Mouse (Mus musculus) neural tube, embryonic 12.5 days (tissue): ENCODE data around the gene Mat1a. TPM values are rescaled to one million over a fixed set of nuclear protein-coding genes. Genes with fewer than 3 reads are reported as not detected.

ENCODE experiments used
- ATAC-seq: fragments of 200-750 bp; cut with Nextera tagmentation; 2 replicates; pipeline ENCODE4 v1.8.0; 2017; ENCODE audit warnings: low read depth, mild to moderate bottlenecking, moderate TSS enrichment, moderate library complexity; ENCODE audit not compliant: low FRiP score
- H3K27ac ChIP-seq: fragments of 300-500 bp; sonication (generic); 2 replicates; pipeline ENCODE4 v1.5.1; 2016
- H3K27me3 ChIP-seq: fragments of 300-500 bp; sonication (generic); replicated peaks from 2 replicates; pipeline ENCODE4 v1.6.1; 2016; ENCODE audit warnings: mild to moderate bottlenecking
- H3K36me3 ChIP-seq: fragments of 300-500 bp; sonication (generic); 2 replicates; pipeline ENCODE4 v1.6.1; 2016; ENCODE audit warnings: mild to moderate bottlenecking
- H3K4me1 ChIP-seq: fragments of 300-500 bp; sonication (generic); 2 replicates; pipeline ENCODE4 v1.6.1; 2016
- H3K4me2 ChIP-seq: fragments of 300-500 bp; sonication (generic); replicated peaks from 2 replicates; pipeline ENCODE4 v1.6.1; 2016; ENCODE audit warnings: mild to moderate bottlenecking
- H3K4me3 ChIP-seq: fragments of 300-500 bp; sonication (generic); 2 replicates; pipeline ENCODE4 v1.5.1; 2016
- H3K9ac ChIP-seq: fragments of 300-500 bp; sonication (generic); 2 replicates; pipeline ENCODE4 v1.6.1; 2016; ENCODE audit warnings: mild to moderate bottlenecking
- H3K9me3 ChIP-seq: fragments of 300-500 bp; sonication (generic); 2 replicates; pipeline ENCODE4 v1.6.1; 2016; ENCODE audit warnings: mild to moderate bottlenecking
- WGBS: fragments of 180-500 bp; shearing (Covaris S2); methylation state at CpG from one replicate; pipeline ENCODE4 v1.1.7; 2016; 5-methylcytosine and 5-hydroxymethylcytosine counted together
- polyA plus RNA-seq: library from polyadenylated mRNA; unstranded; fragments of >200 nt; fragmentation: Nextera tagmentation; extraction: Ambion mirVana; gene quantifications from 2 replicates; pipeline ENCODE4 v1.2.1, GENCODE M21; 2016

Mat1a gene
- not detected in 2 replicates for polyA plus RNA-seq

DNA sequence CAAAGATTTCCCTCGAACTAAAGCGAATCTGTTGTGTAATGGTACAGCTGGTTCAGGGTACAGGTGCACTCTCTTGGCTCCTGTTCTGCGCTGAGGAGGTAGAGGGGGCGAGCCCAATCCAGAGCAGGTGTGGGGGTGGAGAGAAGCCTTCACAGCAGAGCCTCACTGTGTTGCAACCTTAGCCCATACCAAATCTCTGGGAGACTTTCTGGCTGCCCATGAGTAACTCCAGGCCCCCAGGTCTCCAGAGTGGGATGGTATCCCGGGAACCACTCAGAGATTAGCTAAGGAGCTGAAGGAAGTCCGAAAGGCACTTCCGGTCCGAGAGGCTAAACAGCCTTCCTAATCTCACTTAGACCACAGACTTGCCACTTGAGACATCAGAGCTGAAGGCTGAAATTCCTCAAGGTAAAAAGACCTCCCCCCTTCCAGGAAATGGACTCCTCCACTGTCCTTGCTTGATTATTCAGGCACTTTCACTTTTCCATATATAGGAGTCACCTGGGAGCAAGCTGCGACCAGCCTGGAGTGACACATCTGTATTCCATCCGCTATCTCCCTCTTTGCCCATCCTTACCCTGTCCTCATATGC, at the start of gene Mat1a:
Mat1a (plus strand) TSS at position 183 of the 592 bp plus-strand sequence.
- Histone ChIP-seq H3K4me3 (no peak within 1 kb of the TSS), H3K27ac (no peak within 1 kb of the TSS), H3K36me3 (no peaks in the 10 kb centered on the region), H3K4me1 (no peaks in the 10 kb centered on the region), H3K9me3 (no peaks in the 10 kb centered on the region), H3K4me2 (no peak within 1 kb of the TSS), H3K9ac (no peak within 1 kb of the TSS), H3K27me3 (no peaks in the 10 kb centered on the region)
- no peak for ATAC-seq
- 79% methylated on average over 10 of the region's 10 CpGs for WGBS

- no peaks in the 10 kb centered on the region for H3K27me3 ChIP-seq
- no peak for ATAC-seq
- no peak overlapping the region for H3K9ac ChIP-seq
- no peak overlapping the region for H3K4me3 ChIP-seq
- H3K27ac ChIP-seq: no peak overlapping the region
- H3K4me2 ChIP-seq: no peak overlapping the region
- H3K4me1 ChIP-seq: no peaks in the 10 kb centered on the region
- no peaks in the 10 kb centered on the region for H3K36me3 ChIP-seq
- WGBS: 57% methylated on average over 2 of the region's 2 CpGs
- H3K9me3 ChIP-seq: no peaks in the 10 kb centered on the region
These were observed 39.7 kb upstream of the Mat1a start for GRCm38 (mm10) chr14:41065168-41065567.

GRCm38 (mm10) chr14:41066416-41066815, 38.4 kb upstream of the Mat1a start:
- Histone ChIP-seq H3K9me3 (no peaks in the 10 kb centered on the region), H3K27ac (no peak overlapping the region), H3K9ac (no peak overlapping the region), H3K27me3 (no peaks in the 10 kb centered on the region), H3K4me2 (no peak overlapping the region), H3K4me1 (no peaks in the 10 kb centered on the region), H3K4me3 (no peak overlapping the region), H3K36me3 (no peaks in the 10 kb centered on the region)
- no peak for ATAC-seq
- WGBS: 7% methylated on average over 1 of the region's 1 CpGs

- no peak for ATAC-seq
- H3K4me2 ChIP-seq: no peak within 1 kb of the TSS
- H3K36me3 ChIP-seq: no peaks in the 10 kb centered on the region
- no peaks in the 10 kb centered on the region for H3K27me3 ChIP-seq
- no peak within 1 kb of the TSS for H3K9ac ChIP-seq
- H3K27ac ChIP-seq: no peak within 1 kb of the TSS
- peaks cover 5% of the 10 kb centered on the region; the same call in 1 of the 2 replicates for H3K4me1 ChIP-seq
- H3K9me3 ChIP-seq: no peaks in the 10 kb centered on the region
- no peak within 1 kb of the TSS for H3K4me3 ChIP-seq
These were observed 35.7 kb upstream of the Mat1a start, which contains the start of gene Dydc2 for GRCm38 (mm10) chr14:41069108-41069507. Gene Dydc2, minus strand, starts transcription at chr14:41069208.

GRCm38 (mm10) chr14:41070343-41070742, 34.5 kb upstream of the Mat1a start:
- Histone ChIP-seq H3K4me3 (no peak overlapping the region), H3K36me3 (no peaks in the 10 kb centered on the region), H3K9me3 (no peaks in the 10 kb centered on the region), H3K27ac (no peak overlapping the region), H3K9ac (no peak overlapping the region), H3K4me1 (peaks cover 5% of the 10 kb centered on the region; the same call in 1 of the 2 replicates), H3K4me2 (no peak overlapping the region), H3K27me3 (no peaks in the 10 kb centered on the region)
- ATAC-seq: no peak
- 86% methylated on average over 3 of the region's 3 CpGs for WGBS

- no peak within 1 kb of the TSS for H3K27ac ChIP-seq
- H3K4me3 ChIP-seq: peak within 1 kb of the TSS; percentile 38
- peak within 1 kb of the TSS; percentile 74 for H3K4me2 ChIP-seq
- ATAC-seq: peak; percentile 97
- H3K9me3 ChIP-seq: no peaks in the 10 kb centered on the region
- H3K9ac ChIP-seq: 0 out of 2 replicates have a peak within 1 kb of the TSS, but pooled peaks have one; percentile 5
- no peaks in the 10 kb centered on the region for H3K27me3 ChIP-seq
- H3K36me3 ChIP-seq: no peaks in the 10 kb centered on the region
- 13% methylated on average over 23 of the region's 23 CpGs for WGBS
- peaks cover 5% of the 10 kb centered on the region; the same call in 1 of the 2 replicates for H3K4me1 ChIP-seq
These were observed 32.4 kb upstream of the Mat1a start, which contains the start of gene Dydc1 for GRCm38 (mm10) chr14:41072229-41072943. Gene Dydc1, plus strand, starts transcription at chr14:41072911.

DNA sequence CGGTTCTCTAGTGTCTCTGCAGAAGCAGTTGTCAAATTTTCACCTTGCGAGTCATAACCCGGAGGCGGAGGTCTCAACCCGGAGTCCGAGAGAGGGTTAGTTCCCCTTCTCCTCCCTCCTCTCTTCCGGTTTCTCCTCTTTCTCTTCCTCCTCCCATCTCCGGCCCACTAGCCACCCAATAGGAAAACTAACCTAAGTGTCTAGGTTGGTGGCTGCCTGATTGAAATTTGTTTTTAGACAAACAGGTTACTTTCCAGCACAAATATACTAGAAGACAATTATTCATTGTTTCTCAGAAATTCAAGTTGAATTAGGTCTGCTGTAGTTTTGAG, 31.9 kb upstream of the Mat1a start:
- Histone ChIP-seq H3K4me2 (peak overlapping the region; percentile 74), H3K27me3 (no peaks in the 10 kb centered on the region), H3K4me1 (peaks cover 5% of the 10 kb centered on the region; the same call in 1 of the 2 replicates), H3K4me3 (peak overlapping the region; percentile 38), H3K9me3 (no peaks in the 10 kb centered on the region), H3K27ac (no peak overlapping the region), H3K9ac (0 out of 2 replicates have a peak overlapping the region, but pooled peaks have one; percentile 5), H3K36me3 (no peaks in the 10 kb centered on the region)
- no peak; the same call in 1 of the 2 replicates for ATAC-seq
- WGBS: 2% methylated on average over 8 of the region's 8 CpGs

- ATAC-seq: no peak
- 81% methylated on average over 2 of the region's 2 CpGs for WGBS
These were observed 22.4 kb upstream of the Mat1a start for GRCm38 (mm10) chr14:41082408-41082807.

GRCm38 (mm10) chr14:41087509-41087908, 17.3 kb upstream of the Mat1a start:
- Histone ChIP-seq H3K4me1 (no peaks in the 10 kb centered on the region), H3K4me2 (no peak overlapping the region), H3K27ac (no peak overlapping the region), H3K27me3 (no peaks in the 10 kb centered on the region), H3K9ac (no peak overlapping the region), H3K4me3 (no peak overlapping the region), H3K9me3 (no peaks in the 10 kb centered on the region), H3K36me3 (no peaks in the 10 kb centered on the region)
- 78% methylated on average over 1 of the region's 1 CpGs for WGBS
- no peak for ATAC-seq

More at GRCm38 (mm10) chr14:41082408-41082807, 22.4 kb upstream of the Mat1a start:
- H3K27ac ChIP-seq: no peak overlapping the region
- no peaks in the 10 kb centered on the region for H3K4me1 ChIP-seq
- H3K9ac ChIP-seq: no peak overlapping the region
- H3K36me3 ChIP-seq: no peaks in the 10 kb centered on the region
- H3K4me2 ChIP-seq: no peak overlapping the region
- no peaks in the 10 kb centered on the region for H3K9me3 ChIP-seq
- H3K27me3 ChIP-seq: no peaks in the 10 kb centered on the region
- no peak overlapping the region for H3K4me3 ChIP-seq

- Histone ChIP-seq H3K9me3 (no peaks in the 10 kb centered on the region), H3K4me3 (no peak overlapping the region), H3K9ac (no peak overlapping the region), H3K27ac (no peak overlapping the region), H3K36me3 (no peaks in the 10 kb centered on the region), H3K27me3 (no peaks in the 10 kb centered on the region), H3K4me2 (no peak overlapping the region), H3K4me1 (no peaks in the 10 kb centered on the region)
- ATAC-seq: no peak
- WGBS: 51% methylated on average over 8 of the region's 8 CpGs
These were observed 14.1 kb upstream of the Mat1a start for GRCm38 (mm10) chr14:41090777-41091176.

DNA sequence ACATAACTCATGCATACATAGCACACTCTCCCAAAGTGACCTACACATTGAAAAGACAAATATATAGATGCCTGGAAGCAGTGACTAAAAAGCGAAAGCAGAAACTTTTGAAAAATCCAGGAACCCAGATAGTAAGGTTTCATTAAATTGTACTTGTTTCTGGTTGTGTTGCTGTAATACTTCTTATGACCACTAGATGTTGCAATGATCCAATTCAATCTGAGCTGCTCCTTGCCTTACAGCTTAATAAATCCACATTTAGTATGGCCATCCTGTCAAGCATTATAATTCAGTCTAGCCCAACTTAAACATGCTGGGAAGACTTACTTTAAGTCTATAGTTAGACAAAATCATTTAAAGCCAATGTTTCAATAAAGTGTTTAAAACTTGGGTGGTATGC, 10.7 kb upstream of the Mat1a start:
- Histone ChIP-seq H3K36me3 (no peaks in the 10 kb centered on the region), H3K4me3 (no peak overlapping the region), H3K9ac (no peak overlapping the region), H3K27me3 (no peaks in the 10 kb centered on the region), H3K4me2 (no peak overlapping the region), H3K4me1 (no peaks in the 10 kb centered on the region), H3K27ac (no peak overlapping the region), H3K9me3 (no peaks in the 10 kb centered on the region)
- ATAC-seq: no peak
- WGBS: 55% methylated on average over 1 of the region's 1 CpGs

DNA sequence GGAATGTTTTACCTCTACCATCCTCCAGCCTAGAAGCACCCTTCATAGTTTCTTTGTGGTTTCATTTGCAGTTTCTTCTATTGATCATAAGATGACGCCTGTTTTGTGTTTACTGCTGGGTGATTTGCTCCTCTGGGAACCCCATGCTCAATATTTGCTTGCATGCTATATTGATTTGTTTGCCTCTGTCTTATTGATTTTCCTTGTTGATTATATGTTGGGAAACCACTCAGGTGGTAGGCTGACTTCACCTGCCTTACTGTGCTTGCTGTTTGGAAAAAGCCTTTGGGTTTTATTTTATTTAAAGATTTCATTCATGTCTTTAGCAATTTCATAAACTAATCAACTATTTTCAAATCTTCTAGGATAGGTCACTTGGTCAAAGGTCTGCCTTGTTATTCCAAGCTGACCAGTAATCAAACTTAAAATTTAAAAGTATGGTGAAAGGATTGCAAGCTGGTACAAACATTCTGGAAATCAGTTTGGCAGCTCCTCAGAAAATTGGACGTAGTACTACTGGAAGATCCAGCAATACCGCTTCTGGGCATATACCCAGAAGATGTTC, 8.5 kb upstream of the Mat1a start:
- Histone ChIP-seq H3K9me3 (no peaks in the 10 kb centered on the region), H3K36me3 (no peaks in the 10 kb centered on the region), H3K4me1 (no peaks in the 10 kb centered on the region), H3K9ac (no peak overlapping the region), H3K27me3 (no peaks in the 10 kb centered on the region), H3K4me2 (no peak overlapping the region), H3K27ac (no peak overlapping the region), H3K4me3 (no peak overlapping the region)
- no peak for ATAC-seq
- WGBS: 90% methylated on average over 3 of the region's 3 CpGs
